Mouse (Mus musculus) R1 (cell line): ENCODE data around the gene Cxcl5.
"Not testable (repeated sequence)": the region's sequence is repeated elsewhere in the genome, so short reads cannot be mapped to it uniquely, and the experiment has no call there.

Experiments used
- DNase-seq: peaks from one replicate; pipeline ENCODE4 v3.0.0-alpha.2; 2018; ENCODE audit warnings: low read depth, low spot score

Gene Cxcl5

GRCm38 (mm10) chr5:90783697-90784096, 24.5 kb downstream of the Cxcl5 start:
- DNase-seq = no peak

DNA sequence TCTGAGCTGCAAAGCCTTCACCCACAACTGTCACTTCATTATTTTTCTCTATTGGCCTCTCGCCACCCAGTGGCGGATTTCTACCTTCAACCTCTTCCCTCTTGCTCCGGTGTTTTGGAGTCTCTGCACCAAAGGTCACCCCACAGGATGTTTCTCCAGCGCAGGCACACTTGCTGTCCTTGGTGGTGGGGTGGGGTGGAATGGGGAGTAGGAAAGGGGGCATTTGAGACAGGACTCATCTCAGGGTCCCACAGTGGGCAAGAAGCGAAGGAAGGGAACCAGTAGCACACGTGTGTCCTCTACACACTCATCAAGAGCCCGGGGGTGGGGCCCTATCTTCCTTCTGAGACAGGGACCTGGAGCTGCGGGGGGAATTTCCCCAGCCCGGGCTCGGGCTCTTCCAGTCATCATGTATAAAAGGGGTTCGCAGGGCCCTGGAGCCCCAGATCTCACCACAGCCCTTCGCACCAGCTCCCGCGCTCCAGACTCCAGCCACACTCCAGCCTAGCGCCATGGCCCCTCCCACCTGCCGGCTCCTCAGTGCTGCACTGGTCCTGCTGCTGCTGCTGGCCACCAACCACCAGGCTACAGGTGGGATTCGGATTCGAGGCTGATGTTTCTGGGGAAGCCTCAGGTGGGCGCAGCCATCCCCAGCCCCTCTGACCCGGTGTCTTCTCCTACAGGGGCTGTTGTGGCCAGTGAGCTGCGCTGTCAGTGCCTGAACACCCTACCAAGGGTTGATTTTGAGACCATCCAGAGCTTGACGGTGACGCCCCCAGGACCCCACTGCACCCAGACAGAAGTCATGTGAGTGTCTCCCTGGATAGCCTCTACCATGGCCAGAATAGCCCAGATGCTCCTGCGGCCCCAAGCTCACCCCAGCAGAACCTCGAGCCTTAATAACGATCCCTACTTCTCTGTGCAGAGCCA, 26.8 kb downstream of the Cxcl5 start, which contains the start of gene Cxcl3:
TSS of gene Cxcl3 (plus strand) at position 445 of the 930 bp plus-strand sequence.
- peak; percentile 68 for DNase-seq

- DNase-seq = peak; percentile 34
Measured at GRCm38 (mm10) chr5:90788114-90788513, 29.0 kb downstream of the Cxcl5 start.

GRCm38 (mm10) chr5:90789306-90790073, 30.3 kb downstream of the Cxcl5 start:
- DNase-seq = no peak

GRCm38 (mm10) chr5:90790074-90790502, 30.9 kb downstream of the Cxcl5 start:
- no peak for DNase-seq

GRCm38 (mm10) chr5:90794195-90794625, 35.0 kb downstream of the Cxcl5 start, which contains the start of gene Cxcl15:
Gene Cxcl15 (plus strand): TSS chr5:90794534.
- DNase-seq = no peak

DNA sequence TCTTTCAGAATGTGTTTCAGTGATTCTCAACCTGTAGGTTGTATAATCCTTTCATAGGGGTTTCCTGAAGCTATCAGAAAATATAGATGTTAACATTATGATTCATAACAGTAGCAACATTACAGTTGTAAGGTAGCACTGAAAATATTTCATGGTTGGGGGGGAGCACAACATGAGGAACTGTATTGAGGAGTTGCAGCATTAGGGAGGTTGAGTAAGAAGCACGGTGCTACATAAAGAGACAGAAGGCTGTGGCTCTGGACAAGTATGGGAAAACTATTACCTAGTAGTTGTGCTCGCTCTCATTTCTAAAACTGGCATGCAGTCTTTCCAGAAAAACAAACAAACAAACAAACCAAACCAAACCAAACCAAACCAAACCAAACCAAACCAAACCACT, 36.2 kb downstream of the Cxcl5 start:
- DNase-seq = not testable (repeated sequence)

- no peak for DNase-seq
Measured at GRCm38 (mm10) chr5:90804574-90804973, 45.4 kb downstream of the Cxcl5 start.

DNA sequence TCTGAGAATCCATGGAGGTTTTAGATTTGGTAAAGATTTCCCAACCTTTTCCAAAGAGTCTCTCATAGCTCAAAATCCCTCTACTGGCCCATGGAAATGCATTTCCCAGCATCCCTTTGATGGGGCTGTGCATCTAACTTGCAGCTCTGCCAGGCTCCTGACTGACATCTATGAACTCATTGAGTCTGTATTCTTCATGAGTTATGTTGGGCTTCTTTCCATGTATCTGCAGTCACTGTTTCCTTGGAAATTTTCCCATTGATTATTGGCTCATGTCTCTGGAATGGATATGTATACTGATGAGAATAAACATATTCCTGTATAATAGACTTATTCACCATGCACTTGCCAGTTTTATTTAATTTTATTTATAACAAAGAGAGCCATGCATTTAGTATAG, 46.9 kb downstream of the Cxcl5 start:
- DNase-seq = no peak

DNA sequence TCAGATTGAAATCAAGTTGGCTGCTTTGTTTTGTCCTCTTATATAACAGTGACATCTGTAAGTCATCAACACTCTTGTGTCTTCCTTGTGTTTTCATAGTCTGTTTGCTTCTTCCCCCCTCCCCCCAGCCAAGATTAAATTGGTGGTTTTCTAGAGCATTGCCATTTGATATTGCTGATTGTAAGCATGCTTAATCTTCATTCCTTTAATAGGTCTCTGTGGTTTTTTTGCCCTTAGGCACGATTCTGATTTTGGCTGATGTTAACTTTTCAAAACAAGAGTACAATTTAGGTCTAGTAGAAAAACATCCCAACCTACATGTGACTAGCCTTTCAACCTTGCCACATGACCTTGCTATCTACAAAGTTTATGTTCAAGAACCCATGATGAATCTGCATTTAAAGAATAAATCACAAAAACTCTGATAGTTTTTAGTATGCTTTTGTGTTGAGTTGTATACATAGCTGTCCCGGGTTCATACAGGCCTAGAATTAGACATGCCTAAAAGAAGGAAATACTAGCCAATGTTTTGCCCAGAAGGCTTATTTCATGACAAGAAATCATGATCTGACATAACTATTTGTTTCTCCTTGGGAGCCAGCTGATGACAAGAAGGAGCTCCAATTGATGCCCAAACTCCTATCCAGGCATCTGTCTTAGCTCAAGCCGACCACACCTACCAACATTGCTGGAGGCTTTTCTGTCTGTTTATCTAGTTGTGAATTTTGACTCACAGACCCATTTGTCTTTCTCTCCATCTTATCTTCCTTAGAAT, 48.2 kb downstream of the Cxcl5 start:
- DNase-seq = no peak
